Mouse (Mus musculus) midbrain, embryonic 12.5 days (tissue): Measurements from ENCODE around the gene Gm13278. TPM values are rescaled to one million over a fixed set of nuclear protein-coding genes. Genes with fewer than 3 reads are reported as not detected.
"Not testable (repeated sequence)": the region's sequence is repeated elsewhere in the genome, so short reads cannot be mapped to it uniquely, and the experiment has no call there.

Experiments used
- ATAC-seq: fragments of 200-750 bp; cut with Nextera tagmentation; 2 replicates; pipeline ENCODE4 v1.8.0; 2017; ENCODE audit warnings: low read depth, moderate TSS enrichment, moderate library complexity; ENCODE audit not compliant: low FRiP score
- H3K27ac ChIP-seq: fragments of 300-500 bp; sonication (generic); replicated peaks from 2 replicates; pipeline ENCODE4 v1.5.1; 2016; ENCODE audit warnings: mild to moderate bottlenecking
- H3K27me3 ChIP-seq: fragments of 300-500 bp; sonication (generic); 2 replicates; pipeline ENCODE4 v1.6.1; 2016; ENCODE audit warnings: mild to moderate bottlenecking
- H3K36me3 ChIP-seq: fragments of 300-500 bp; sonication (generic); 2 replicates; pipeline ENCODE4 v1.6.1; 2016
- H3K4me1 ChIP-seq: fragments of 300-500 bp; sonication (generic); 2 replicates; pipeline ENCODE4 v1.6.1; 2016
- H3K4me2 ChIP-seq: fragments of 300-500 bp; sonication (generic); replicated peaks from 2 replicates; pipeline ENCODE4 v1.6.1; 2016; ENCODE audit warnings: mild to moderate bottlenecking, moderate library complexity
- H3K4me3 ChIP-seq: fragments of 300-500 bp; sonication (generic); 2 replicates; pipeline ENCODE4 v1.5.1; 2016; ENCODE audit warnings: mild to moderate bottlenecking
- H3K9ac ChIP-seq: fragments of 300-500 bp; sonication (generic); replicated peaks from 2 replicates; pipeline ENCODE4 v1.6.1; 2016; ENCODE audit warnings: mild to moderate bottlenecking, moderate library complexity
- H3K9me3 ChIP-seq: fragments of 300-500 bp; sonication (generic); 2 replicates; pipeline ENCODE4 v1.6.1; 2016; ENCODE audit warnings: mild to moderate bottlenecking
- WGBS: fragments of 180-500 bp; shearing (Covaris S2); methylation state at CpG from one replicate; pipeline ENCODE4 v1.1.7; 2016; 5-methylcytosine and 5-hydroxymethylcytosine counted together
- polyA plus RNA-seq: library from polyadenylated mRNA; unstranded; fragments of >200 nt; fragmentation: Nextera tagmentation; extraction: Ambion mirVana; gene quantifications from 2 replicates; pipeline ENCODE4 v1.2.1, GENCODE M21; 2016

Gm13278 gene
- polyA plus RNA-seq, 1 experiment from 2014 or later, result not detected

GRCm38 (mm10) chr4:88763384-88764018, 27.8 kb upstream of the Gm13278 start:
- not testable (repeated sequence) for ATAC-seq, H3K9ac ChIP-seq, H3K27ac ChIP-seq, H3K4me1 ChIP-seq, H3K36me3 ChIP-seq, H3K27me3 ChIP-seq, H3K9me3 ChIP-seq
- Histone ChIP-seq H3K4me2 (peak overlapping the region; percentile 52), H3K4me3 (peak overlapping the region; percentile 33)
- WGBS, result 3% methylated on average over 31 of the region's 42 CpGs

DNA sequence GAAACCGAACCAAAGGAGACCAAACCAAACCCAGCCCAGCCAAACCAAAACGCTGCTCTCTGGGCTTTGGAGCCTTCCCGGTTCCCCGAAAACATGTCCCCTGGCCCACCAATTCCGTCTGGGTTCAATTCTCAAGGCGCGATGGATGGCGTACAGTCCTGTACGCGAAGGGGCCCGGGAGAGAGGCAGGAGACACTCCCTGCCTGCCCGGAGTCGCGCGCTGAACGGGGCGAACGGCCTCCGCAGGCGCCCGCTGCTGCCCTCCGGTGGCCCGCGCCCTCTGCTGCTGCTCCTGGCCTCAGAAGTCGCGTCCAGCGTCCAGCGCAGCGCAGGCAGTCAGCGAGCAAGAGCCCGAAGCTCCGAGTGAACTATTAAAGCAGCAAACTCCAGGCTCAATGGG, 17.8 kb upstream of the Gm13278 start, which contains the start of gene Gm13290:
TSS of gene Gm13290 (plus strand) at position 301 of the 400 bp plus-strand sequence.
- WGBS, result no CpG with 5 or more reads among the region's 32 CpGs
- H3K27me3 ChIP-seq, ATAC-seq: not testable (repeated sequence)

GRCm38 (mm10) chr4:88776622-88777021, 14.7 kb upstream of the Gm13278 start, which contains the start of gene Gm13289:
Gene Gm13289 (plus strand): TSS chr4:88776922.
- H3K4me1 ChIP-seq, H3K9me3 ChIP-seq, H3K4me2 ChIP-seq, H3K36me3 ChIP-seq, H3K9ac ChIP-seq, H3K27me3 ChIP-seq, H3K4me3 ChIP-seq, H3K27ac ChIP-seq, ATAC-seq: not testable (repeated sequence)
- no CpG with 5 or more reads among the region's 29 CpGs for WGBS

More for the DNA sequence above, 17.8 kb upstream of the Gm13278 start, which contains the start of gene Gm13290:
- H3K4me2 ChIP-seq, H3K4me1 ChIP-seq, H3K27ac ChIP-seq, H3K4me3 ChIP-seq, H3K9ac ChIP-seq, H3K9me3 ChIP-seq, H3K36me3 ChIP-seq: not testable (repeated sequence)

GRCm38 (mm10) chr4:88779550-88779949, 11.8 kb upstream of the Gm13278 start, which contains the start of gene Gm13272:
Gene Gm13272 (plus strand): TSS chr4:88779850.
- H3K4me2 ChIP-seq, H3K36me3 ChIP-seq, H3K4me3 ChIP-seq, ATAC-seq, H3K4me1 ChIP-seq, H3K9me3 ChIP-seq, H3K27ac ChIP-seq, H3K9ac ChIP-seq, H3K27me3 ChIP-seq: not testable (repeated sequence)
- no CpG with 5 or more reads among the region's 29 CpGs for WGBS

GRCm38 (mm10) chr4:88780320-88780719, 11.0 kb upstream of the Gm13278 start:
- H3K9me3 ChIP-seq, H3K4me3 ChIP-seq, H3K4me2 ChIP-seq, H3K36me3 ChIP-seq, ATAC-seq, H3K4me1 ChIP-seq, H3K9ac ChIP-seq, H3K27me3 ChIP-seq, H3K27ac ChIP-seq: not testable (repeated sequence)
- WGBS, result 44% methylated on average over 15 of the region's 18 CpGs

DNA sequence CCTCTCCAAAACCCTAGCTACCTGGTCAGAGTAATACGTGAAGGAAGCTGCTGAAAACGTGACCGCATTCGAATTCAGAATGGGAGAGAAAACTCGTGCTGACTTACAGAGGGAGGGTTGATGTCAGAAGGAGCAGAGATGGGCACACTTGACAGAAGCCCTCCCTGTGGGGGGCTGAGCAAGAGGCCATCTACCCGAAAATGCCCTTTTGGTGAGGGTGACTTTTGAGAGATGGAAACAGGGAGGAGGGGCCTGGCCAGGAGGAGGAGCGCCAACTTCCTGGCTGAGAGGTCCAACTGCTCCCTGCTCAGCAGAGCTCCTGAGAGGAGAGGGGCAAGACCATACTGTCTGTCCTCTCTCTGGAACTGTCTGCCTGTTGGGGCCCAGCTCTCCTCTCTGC, 9.5 kb upstream of the Gm13278 start, which contains the start of gene Ifnz:
TSS of gene Ifnz (plus strand) at position 301 of the 400 bp plus-strand sequence.
- WGBS, result 26% methylated on average over 4 of the region's 7 CpGs
- H3K9ac ChIP-seq, H3K36me3 ChIP-seq, H3K4me1 ChIP-seq, H3K27me3 ChIP-seq, ATAC-seq, H3K9me3 ChIP-seq, H3K27ac ChIP-seq: not testable (repeated sequence)
- Histone ChIP-seq H3K4me3 (0 out of 2 replicates have a peak within 1 kb of the TSS, but pooled peaks have one; percentile 9), H3K4me2 (peak within 1 kb of the TSS; percentile 40)

GRCm38 (mm10) chr4:88782335-88782734, 9.0 kb upstream of the Gm13278 start:
- H3K4me3 ChIP-seq, result 0 out of 2 replicates have a peak overlapping the region, but pooled peaks have one; percentile 9

DNA sequence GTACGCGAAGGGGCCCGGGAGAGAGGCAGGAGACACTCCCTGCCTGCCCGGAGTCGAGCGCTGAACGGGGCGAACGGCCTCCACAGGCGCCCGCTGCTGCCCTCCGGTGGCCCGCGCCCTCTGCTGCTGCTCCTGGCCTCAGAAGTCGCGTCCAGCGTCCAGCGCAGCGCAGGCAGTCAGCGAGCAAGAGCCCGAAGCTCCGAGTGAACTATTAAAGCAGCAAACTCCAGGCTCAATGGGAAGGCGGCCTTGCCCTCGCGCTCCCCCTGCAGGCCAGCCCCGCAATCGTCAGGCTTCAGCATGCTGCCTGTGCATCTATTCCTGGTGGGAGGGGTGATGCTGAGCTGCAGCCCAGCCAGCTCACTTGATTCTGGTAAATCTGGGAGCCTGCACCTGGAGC, 5.9 kb upstream of the Gm13278 start, which contains the start of gene Gm13276:
TSS of gene Gm13276 (plus strand) at position 301 of the 400 bp plus-strand sequence.
- not testable (repeated sequence) for H3K27ac ChIP-seq, ATAC-seq, H3K4me2 ChIP-seq, H3K9ac ChIP-seq, H3K4me1 ChIP-seq, H3K4me3 ChIP-seq, H3K9me3 ChIP-seq, H3K36me3 ChIP-seq, H3K27me3 ChIP-seq
- no CpG with 5 or more reads among the region's 27 CpGs for WGBS

More at GRCm38 (mm10) chr4:88782335-88782734, 9.0 kb upstream of the Gm13278 start:
- H3K36me3 ChIP-seq, H3K27me3 ChIP-seq, H3K4me1 ChIP-seq, ATAC-seq, H3K27ac ChIP-seq, H3K9ac ChIP-seq, H3K9me3 ChIP-seq: not testable (repeated sequence)
- H3K4me2 ChIP-seq, result peak overlapping the region; percentile 40
- 0% methylated on average over 6 of the region's 31 CpGs for WGBS

DNA sequence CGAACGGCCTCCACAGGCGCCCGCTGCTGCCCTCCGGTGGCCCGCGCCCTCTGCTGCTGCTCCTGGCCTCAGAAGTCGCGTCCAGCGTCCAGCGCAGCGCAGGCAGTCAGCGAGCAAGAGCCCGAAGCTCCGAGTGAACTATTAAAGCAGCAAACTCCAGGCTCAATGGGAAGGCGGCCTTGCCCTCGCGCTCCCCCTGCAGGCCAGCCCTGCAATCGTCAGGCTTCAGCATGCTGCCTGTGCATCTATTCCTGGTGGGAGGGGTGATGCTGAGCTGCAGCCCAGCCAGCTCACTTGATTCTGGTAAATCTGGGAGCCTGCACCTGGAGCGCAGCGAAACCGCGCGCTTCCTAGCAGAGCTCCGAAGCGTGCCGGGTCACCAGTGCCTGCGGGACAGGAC, 2.9 kb upstream of the Gm13278 start, which contains the start of gene Gm13277:
TSS of gene Gm13277 (plus strand) at position 231 of the 400 bp plus-strand sequence.
- WGBS, result no CpG with 5 or more reads among the region's 28 CpGs
- H3K4me2 ChIP-seq, H3K4me3 ChIP-seq, H3K4me1 ChIP-seq, ATAC-seq, H3K9ac ChIP-seq, H3K36me3 ChIP-seq, H3K27ac ChIP-seq, H3K27me3 ChIP-seq, H3K9me3 ChIP-seq: not testable (repeated sequence)

GRCm38 (mm10) chr4:88793936-88794675, 2.8 kb downstream of the Gm13278 start, which contains the start of gene Gm13275:
Gene Gm13275 (plus strand): TSS chr4:88794487.
- H3K27me3 ChIP-seq, H3K9ac ChIP-seq, ATAC-seq, H3K9me3 ChIP-seq, H3K27ac ChIP-seq, H3K4me1 ChIP-seq, H3K4me3 ChIP-seq, H3K4me2 ChIP-seq, H3K36me3 ChIP-seq: not testable (repeated sequence)
- under 1% methylated on average over 14 of the region's 52 CpGs for WGBS

DNA sequence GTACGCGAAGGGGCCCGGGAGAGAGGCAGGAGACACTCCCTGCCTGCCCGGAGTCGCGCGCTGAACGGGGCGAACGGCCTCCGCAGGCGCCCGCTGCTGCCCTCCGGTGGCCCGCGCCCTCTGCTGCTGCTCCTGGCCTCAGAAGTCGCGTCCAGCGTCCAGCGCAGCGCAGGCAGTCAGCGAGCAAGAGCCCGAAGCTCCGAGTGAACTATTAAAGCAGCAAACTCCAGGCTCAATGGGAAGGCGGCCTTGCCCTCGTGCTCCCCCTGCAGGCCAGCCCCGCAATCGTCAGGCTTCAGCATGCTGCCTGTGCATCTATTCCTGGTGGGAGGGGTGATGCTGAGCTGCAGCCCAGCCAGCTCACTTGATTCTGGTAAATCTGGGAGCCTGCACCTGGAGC, 5.7 kb downstream of the Gm13278 start, which contains the start of gene Gm13279:
TSS of gene Gm13279 (plus strand) at position 301 of the 400 bp plus-strand sequence.
- not testable (repeated sequence) for H3K27me3 ChIP-seq, ATAC-seq, H3K9ac ChIP-seq, H3K36me3 ChIP-seq, H3K9me3 ChIP-seq, H3K4me3 ChIP-seq, H3K4me2 ChIP-seq, H3K4me1 ChIP-seq, H3K27ac ChIP-seq
- no CpG with 5 or more reads among the region's 28 CpGs for WGBS

DNA sequence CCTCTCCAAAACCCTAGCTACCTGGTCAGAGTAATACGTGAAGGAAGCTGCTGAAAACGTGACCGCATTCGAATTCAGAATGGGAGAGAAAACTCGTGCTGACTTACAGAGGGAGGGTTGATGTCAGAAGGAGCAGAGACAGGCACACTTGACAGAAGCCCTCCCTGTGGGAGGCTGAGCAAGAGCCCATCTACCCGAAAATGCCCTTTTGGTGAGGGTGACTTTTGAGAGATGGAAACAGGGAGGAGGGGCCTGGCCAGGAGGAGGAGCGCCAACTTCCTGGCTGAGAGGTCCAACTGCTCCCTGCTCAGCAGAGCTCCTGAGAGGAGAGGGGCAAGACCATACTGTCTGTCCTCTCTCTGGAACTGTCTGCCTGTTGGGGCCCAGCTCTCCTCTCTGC, 8.0 kb downstream of the Gm13278 start, which contains the start of gene Gm13285:
TSS of gene Gm13285 (plus strand) at position 301 of the 400 bp plus-strand sequence.
- not testable (repeated sequence) for H3K9ac ChIP-seq, H3K36me3 ChIP-seq, H3K4me1 ChIP-seq, ATAC-seq, H3K27me3 ChIP-seq, H3K4me3 ChIP-seq, H3K9me3 ChIP-seq, H3K4me2 ChIP-seq, H3K27ac ChIP-seq
- 28% methylated on average over 6 of the region's 7 CpGs for WGBS
